Mouse (Mus musculus) neural tube, embryonic 15.5 days (tissue): ENCODE data around the gene Rhebl1. TPM values are rescaled to one million over a fixed set of nuclear protein-coding genes. Genes with fewer than 3 reads are reported as not detected.

ENCODE experiments used
- ATAC-seq: fragments of 200-750 bp; cut with Nextera tagmentation; 2 replicates; pipeline ENCODE4 v1.8.0; 2017; ENCODE audit warnings: mild to moderate bottlenecking, moderate TSS enrichment, moderate library complexity; ENCODE audit not compliant: low FRiP score
- H3K27ac ChIP-seq: fragments of 300-500 bp; sonication (generic); replicated peaks from 2 replicates; pipeline ENCODE4 v1.5.1; 2015; ENCODE audit warnings: mild to moderate bottlenecking, inconsistent platforms
- H3K27me3 ChIP-seq: fragments of 300-500 bp; sonication (generic); replicated peaks from 2 replicates; pipeline ENCODE4 v1.6.1; 2015; ENCODE audit warnings: inconsistent platforms
- H3K36me3 ChIP-seq: fragments of 300-500 bp; sonication (generic); 2 replicates; pipeline ENCODE4 v1.6.1; 2015; ENCODE audit warnings: inconsistent platforms
- H3K4me1 ChIP-seq: fragments of 300-500 bp; sonication (generic); 2 replicates; pipeline ENCODE4 v1.6.1; 2015; ENCODE audit warnings: inconsistent platforms
- H3K4me2 ChIP-seq: fragments of 300-500 bp; sonication (generic); 2 replicates; pipeline ENCODE4 v1.6.1; 2015; ENCODE audit warnings: inconsistent platforms, mild to moderate bottlenecking, moderate library complexity
- H3K4me3 ChIP-seq: fragments of 300-500 bp; sonication (generic); replicated peaks from 2 replicates; pipeline ENCODE4 v1.5.1; 2015; ENCODE audit warnings: mild to moderate bottlenecking, inconsistent platforms
- H3K9ac ChIP-seq: fragments of 300-500 bp; sonication (generic); replicated peaks from 2 replicates; pipeline ENCODE4 v1.6.1; 2015; ENCODE audit warnings: mild to moderate bottlenecking, inconsistent platforms
- H3K9me3 ChIP-seq: fragments of 300-500 bp; sonication (generic); replicated peaks from 2 replicates; pipeline ENCODE4 v1.6.1; 2016; ENCODE audit warnings: inconsistent platforms
- WGBS: fragments of 180-500 bp; shearing (Covaris S2); methylation state at CpG from one replicate; pipeline ENCODE4 v1.1.7; 2015; ENCODE audit warnings: mixed read lengths; 5-methylcytosine and 5-hydroxymethylcytosine counted together
- polyA plus RNA-seq: library from polyadenylated mRNA; unstranded; fragments of >200 nt; fragmentation: Nextera tagmentation; extraction: Ambion mirVana; gene quantifications from 2 replicates; pipeline ENCODE4 v1.2.1, GENCODE M21; 2015

The Rhebl1 gene
- polyA plus RNA-seq, 1 experiment from 2014 or later, result 33.2 TPM

GRCm38 (mm10) chr15:98887526-98887925 lies 6.8 kb downstream of the Rhebl1 start:
- WGBS, result 85% methylated on average over 7 of the region's 7 CpGs
- ATAC-seq, result no peak
- no peak overlapping the region for H3K27ac ChIP-seq
- H3K9me3 ChIP-seq, result no peaks in the 10 kb centered on the region
- H3K4me3 ChIP-seq, result no peak overlapping the region
- no peak overlapping the region for H3K4me2 ChIP-seq
- H3K27me3 ChIP-seq, result peaks cover 10% of the 10 kb centered on the region
- 0 out of 2 replicates have a peak, but pooled peaks cover 4% of the 10 kb centered on the region for H3K4me1 ChIP-seq
- H3K9ac ChIP-seq, result no peak overlapping the region
- H3K36me3 ChIP-seq, result no peaks in the 10 kb centered on the region

- 71% methylated on average over 8 of the region's 8 CpGs for WGBS
- H3K4me2 ChIP-seq, result no peak overlapping the region
- peaks cover 5% of the 10 kb centered on the region; the same call in 1 of the 2 replicates for H3K4me1 ChIP-seq
- no peak overlapping the region for H3K4me3 ChIP-seq
- H3K27me3 ChIP-seq, result peaks cover 8% of the 10 kb centered on the region
- no peak overlapping the region for H3K9ac ChIP-seq
- no peak for ATAC-seq
- H3K27ac ChIP-seq, result no peak overlapping the region
- no peaks in the 10 kb centered on the region for H3K9me3 ChIP-seq
- H3K36me3 ChIP-seq, result no peaks in the 10 kb centered on the region
Measured at GRCm38 (mm10) chr15:98886667-98887387, 7.5 kb downstream of the Rhebl1 start.

GRCm38 (mm10) chr15:98884106-98884505 lies 10.2 kb downstream of the Rhebl1 start:
- Histone ChIP-seq H3K27ac (no peak overlapping the region), H3K4me2 (no peak overlapping the region), H3K9me3 (no peaks in the 10 kb centered on the region), H3K27me3 (no peaks in the 10 kb centered on the region), H3K4me3 (no peak overlapping the region), H3K36me3 (no peaks in the 10 kb centered on the region), H3K9ac (no peak overlapping the region), H3K4me1 (peaks cover 22% of the 10 kb centered on the region)
- ATAC-seq, result no peak
- WGBS, result 82% methylated on average over 1 of the region's 1 CpGs

GRCm38 (mm10) chr15:98883661-98884060 lies 10.7 kb downstream of the Rhebl1 start:
- Histone ChIP-seq H3K27ac (no peak overlapping the region), H3K4me2 (no peak overlapping the region), H3K4me3 (no peak overlapping the region), H3K27me3 (no peaks in the 10 kb centered on the region), H3K36me3 (no peaks in the 10 kb centered on the region), H3K9me3 (no peaks in the 10 kb centered on the region), H3K4me1 (peaks cover 26% of the 10 kb centered on the region), H3K9ac (no peak overlapping the region)
- no peak for ATAC-seq

GRCm38 (mm10) chr15:98881656-98882008 lies 12.7 kb downstream of the Rhebl1 start:
- no peaks in the 10 kb centered on the region for H3K9me3 ChIP-seq
- peak overlapping the region; percentile 70 for H3K4me3 ChIP-seq
- H3K27me3 ChIP-seq, result no peaks in the 10 kb centered on the region
- peak overlapping the region; percentile 85 for H3K4me2 ChIP-seq
- peak overlapping the region; percentile 85; the same call in 1 of the 2 replicates for H3K27ac ChIP-seq
- H3K36me3 ChIP-seq, result no peaks in the 10 kb centered on the region
- peak; percentile 18; the same call in 1 of the 2 replicates for ATAC-seq
- WGBS, result 8% methylated on average over 5 of the region's 5 CpGs
- peaks cover 27% of the 10 kb centered on the region for H3K4me1 ChIP-seq
- no peak overlapping the region for H3K9ac ChIP-seq

GRCm38 (mm10) chr15:98880978-98881655 lies 13.2 kb downstream of the Rhebl1 start:
- ATAC-seq, result peak; percentile 97
- WGBS, result under 1% methylated on average over 45 of the region's 48 CpGs
- Histone ChIP-seq H3K4me3 (peak overlapping the region; percentile 70), H3K4me1 (peaks cover 27% of the 10 kb centered on the region), H3K27me3 (no peaks in the 10 kb centered on the region), H3K4me2 (peak overlapping the region; percentile 85), H3K9ac (peak overlapping the region; percentile 69), H3K36me3 (no peaks in the 10 kb centered on the region), H3K9me3 (no peaks in the 10 kb centered on the region), H3K27ac (peak overlapping the region; percentile 85)

GRCm38 (mm10) chr15:98877331-98877730 lies 17.0 kb downstream of the Rhebl1 start:
- no peaks in the 10 kb centered on the region for H3K9me3 ChIP-seq
- no peaks in the 10 kb centered on the region for H3K27me3 ChIP-seq
- no peak overlapping the region for H3K4me3 ChIP-seq
- H3K36me3 ChIP-seq, result no peaks in the 10 kb centered on the region
- peaks cover 33% of the 10 kb centered on the region for H3K4me1 ChIP-seq
- H3K4me2 ChIP-seq, result no peak overlapping the region
- H3K27ac ChIP-seq, result no peak overlapping the region
- WGBS, result 15% methylated on average over 3 of the region's 3 CpGs
- ATAC-seq, result no peak
- H3K9ac ChIP-seq, result no peak overlapping the region

GRCm38 (mm10) chr15:98871916-98872888 lies 22.1 kb downstream of the Rhebl1 start:
- peak; percentile 85 for ATAC-seq
- Histone ChIP-seq H3K36me3 (no peaks in the 10 kb centered on the region), H3K9ac (peak overlapping the region; percentile 93), H3K4me3 (peak overlapping the region; percentile 61), H3K4me2 (peak overlapping the region; percentile 99), H3K9me3 (no peaks in the 10 kb centered on the region), H3K27me3 (no peaks in the 10 kb centered on the region), H3K4me1 (peaks cover 42% of the 10 kb centered on the region), H3K27ac (peak overlapping the region; percentile 99)
- 1% methylated on average over 49 of the region's 51 CpGs for WGBS

GRCm38 (mm10) chr15:98871070-98871915 lies 23.0 kb downstream of the Rhebl1 start, which contains the start of gene Kmt2d:
TSS of gene Kmt2d (minus strand) at chr15:98871204.
- no peaks in the 10 kb centered on the region for H3K9me3 ChIP-seq
- peak within 1 kb of the TSS; percentile 61 for H3K4me3 ChIP-seq
- peaks cover 4% of the 10 kb centered on the region; the same call in 1 of the 2 replicates for H3K36me3 ChIP-seq
- ATAC-seq, result peak; percentile 62
- WGBS, result under 1% methylated on average over 83 of the region's 94 CpGs
- H3K9ac ChIP-seq, result peak within 1 kb of the TSS; percentile 93
- no peaks in the 10 kb centered on the region for H3K27me3 ChIP-seq
- peaks cover 48% of the 10 kb centered on the region for H3K4me1 ChIP-seq
- H3K4me2 ChIP-seq, result peak within 1 kb of the TSS; percentile 99
- H3K27ac ChIP-seq, result peak within 1 kb of the TSS; percentile 99

- H3K27ac ChIP-seq, result peak overlapping the region; percentile 99
- H3K36me3 ChIP-seq, result peaks cover 13% of the 10 kb centered on the region
- peak overlapping the region; percentile 61 for H3K4me3 ChIP-seq
- ATAC-seq, result no peak
- peaks cover 48% of the 10 kb centered on the region for H3K4me1 ChIP-seq
- peak overlapping the region; percentile 93 for H3K9ac ChIP-seq
- H3K27me3 ChIP-seq, result no peaks in the 10 kb centered on the region
- WGBS, result 0% methylated on average over 16 of the region's 16 CpGs
- peak overlapping the region; percentile 99 for H3K4me2 ChIP-seq
- H3K9me3 ChIP-seq, result no peaks in the 10 kb centered on the region
Measured at GRCm38 (mm10) chr15:98870179-98871069, 23.9 kb downstream of the Rhebl1 start.
